Mouse (Mus musculus): ENCODE data around the gene Blm.
"Not testable (repeated sequence)": the region's sequence is repeated elsewhere in the genome, so short reads cannot be mapped to it uniquely, and the experiment has no call there.

Blm gene

GRCm38 (mm10) chr7:80555146-80555545, 20.2 kb upstream of the Blm start:
- DNase-seq (ENCODE audit: low read depth, low spot score): peak; percentile 29
- no peaks in the 10 kb centered on the region for H3K36me3 ChIP-seq (ENCODE audit: control insufficient read depth, insufficient read depth, low read length, poor library complexity, severe bottlenecking)
- H3K27me3 ChIP-seq (ENCODE audit: control insufficient read depth, insufficient read depth, low read length, poor library complexity, severe bottlenecking): no peaks in the 10 kb centered on the region

DNA sequence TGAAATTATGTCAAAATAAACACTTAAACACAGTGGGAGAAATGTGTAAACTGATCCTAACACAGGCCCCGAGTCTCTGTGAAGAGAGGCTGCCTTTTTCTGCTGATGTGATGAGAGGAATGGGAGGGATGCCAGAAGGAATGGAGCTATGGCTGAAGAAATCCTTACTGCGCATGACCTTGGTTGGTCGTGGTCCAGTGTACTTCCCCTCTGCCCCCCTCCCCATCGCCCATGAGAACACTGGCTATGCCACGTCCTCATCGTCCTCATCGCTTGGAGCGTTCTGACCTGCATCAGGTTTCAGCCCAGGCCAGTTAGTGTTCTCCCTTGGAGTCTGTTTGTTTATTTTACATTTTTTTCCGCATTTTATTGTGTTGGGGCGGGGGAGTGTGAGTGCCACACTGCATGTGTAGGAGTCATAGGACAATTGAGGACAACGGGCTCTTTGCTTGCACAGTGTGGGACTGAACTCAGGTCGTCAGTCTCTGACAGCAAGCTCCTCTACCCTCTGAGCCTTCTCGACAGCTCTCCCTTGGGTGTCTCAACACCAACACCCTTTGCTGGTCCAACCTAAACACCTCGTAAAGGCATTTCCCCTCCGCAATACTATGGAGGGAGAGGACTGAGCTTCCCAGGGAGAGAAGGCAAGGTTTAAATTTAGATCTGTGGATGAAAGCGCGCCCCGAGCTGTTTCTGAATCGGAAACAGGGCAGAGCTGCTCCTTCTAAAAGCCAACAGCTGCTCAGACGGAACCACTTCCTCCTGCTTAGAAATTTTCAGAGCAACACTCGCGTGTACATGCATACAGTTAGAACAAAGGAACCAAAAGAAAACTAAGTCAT, 19.5 kb upstream of the Blm start:
- Histone ChIP-seq H3K36me3 (ENCODE audit: control insufficient read depth, insufficient read depth, low read length, poor library complexity, severe bottlenecking) (no peaks in the 10 kb centered on the region), H3K27me3 (ENCODE audit: control insufficient read depth, insufficient read depth, low read length, poor library complexity, severe bottlenecking) (no peaks in the 10 kb centered on the region)
- DNase-seq (ENCODE audit: low read depth, low spot score): peak; percentile 59

GRCm38 (mm10) chr7:80548513-80549260, 13.8 kb upstream of the Blm start:
- Histone ChIP-seq H3K36me3 (ENCODE audit: control insufficient read depth, insufficient read depth, low read length, poor library complexity, severe bottlenecking) (no peaks in the 10 kb centered on the region), H3K27me3 (ENCODE audit: control insufficient read depth, insufficient read depth, low read length, poor library complexity, severe bottlenecking) (no peaks in the 10 kb centered on the region)
- DNase-seq (ENCODE audit: low read depth, low spot score): no peak

GRCm38 (mm10) chr7:80542139-80542831, 7.4 kb upstream of the Blm start:
- Histone ChIP-seq H3K36me3 (ENCODE audit: control insufficient read depth, insufficient read depth, low read length, poor library complexity, severe bottlenecking) (no peaks in the 10 kb centered on the region), H3K27me3 (ENCODE audit: control insufficient read depth, insufficient read depth, low read length, poor library complexity, severe bottlenecking) (no peaks in the 10 kb centered on the region)
- DNase-seq (ENCODE audit: low read depth, low spot score): no peak

GRCm38 (mm10) chr7:80539581-80539980, 4.7 kb upstream of the Blm start:
- Histone ChIP-seq H3K36me3 (ENCODE audit: control insufficient read depth, insufficient read depth, low read length, poor library complexity, severe bottlenecking) (no peaks in the 10 kb centered on the region), H3K27me3 (ENCODE audit: control insufficient read depth, insufficient read depth, low read length, poor library complexity, severe bottlenecking) (no peaks in the 10 kb centered on the region)
- no peak for DNase-seq (ENCODE audit: low read depth, low spot score)

- no peaks in the 10 kb centered on the region for H3K27me3 ChIP-seq (ENCODE audit: control insufficient read depth, insufficient read depth, low read length, poor library complexity, severe bottlenecking)
- no peaks in the 10 kb centered on the region for H3K36me3 ChIP-seq (ENCODE audit: control insufficient read depth, insufficient read depth, low read length, poor library complexity, severe bottlenecking)
- DNase-seq (ENCODE audit: low read depth, low spot score): peak; percentile 75
Observed at GRCm38 (mm10) chr7:80534291-80535008, 469 bp downstream of the Blm start.

- Histone ChIP-seq H3K36me3 (ENCODE audit: control insufficient read depth, insufficient read depth, low read length, poor library complexity, severe bottlenecking) (no peaks in the 10 kb centered on the region), H3K27me3 (ENCODE audit: control insufficient read depth, insufficient read depth, low read length, poor library complexity, severe bottlenecking) (no peaks in the 10 kb centered on the region)
- no peak for DNase-seq (ENCODE audit: low read depth, low spot score)
Observed at GRCm38 (mm10) chr7:80531087-80531486, 3.8 kb downstream of the Blm start.

GRCm38 (mm10) chr7:80530646-80531045, 4.3 kb downstream of the Blm start:
- Histone ChIP-seq H3K36me3 (ENCODE audit: control insufficient read depth, insufficient read depth, low read length, poor library complexity, severe bottlenecking) (no peaks in the 10 kb centered on the region), H3K27me3 (ENCODE audit: control insufficient read depth, insufficient read depth, low read length, poor library complexity, severe bottlenecking) (no peaks in the 10 kb centered on the region)
- no peak for DNase-seq (ENCODE audit: low read depth, low spot score)

DNA sequence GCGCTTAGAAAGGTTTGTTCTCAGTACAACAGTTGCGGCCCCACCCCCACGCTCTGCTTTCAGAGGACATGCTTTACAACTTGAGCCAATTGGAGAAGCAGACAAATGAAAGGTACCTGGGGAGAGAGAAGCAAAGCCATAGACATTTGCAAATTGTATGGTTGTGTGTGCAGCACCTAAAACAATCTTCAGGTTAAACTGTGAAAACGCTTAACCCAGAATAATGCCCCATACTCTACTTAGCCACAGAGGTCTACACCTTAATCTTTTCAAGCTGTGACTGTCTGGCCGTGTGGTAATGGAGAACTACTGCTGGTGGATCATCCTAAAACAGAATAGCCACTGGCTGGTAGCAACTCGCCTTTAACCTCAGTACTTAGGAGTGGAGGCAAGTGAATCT, 8.2 kb downstream of the Blm start:
- no peaks in the 10 kb centered on the region for H3K27me3 ChIP-seq (ENCODE audit: control insufficient read depth, insufficient read depth, low read length, poor library complexity, severe bottlenecking)
- no peaks in the 10 kb centered on the region for H3K36me3 ChIP-seq (ENCODE audit: control insufficient read depth, insufficient read depth, low read length, poor library complexity, severe bottlenecking)
- no peak for DNase-seq (ENCODE audit: low read depth, low spot score)

DNA sequence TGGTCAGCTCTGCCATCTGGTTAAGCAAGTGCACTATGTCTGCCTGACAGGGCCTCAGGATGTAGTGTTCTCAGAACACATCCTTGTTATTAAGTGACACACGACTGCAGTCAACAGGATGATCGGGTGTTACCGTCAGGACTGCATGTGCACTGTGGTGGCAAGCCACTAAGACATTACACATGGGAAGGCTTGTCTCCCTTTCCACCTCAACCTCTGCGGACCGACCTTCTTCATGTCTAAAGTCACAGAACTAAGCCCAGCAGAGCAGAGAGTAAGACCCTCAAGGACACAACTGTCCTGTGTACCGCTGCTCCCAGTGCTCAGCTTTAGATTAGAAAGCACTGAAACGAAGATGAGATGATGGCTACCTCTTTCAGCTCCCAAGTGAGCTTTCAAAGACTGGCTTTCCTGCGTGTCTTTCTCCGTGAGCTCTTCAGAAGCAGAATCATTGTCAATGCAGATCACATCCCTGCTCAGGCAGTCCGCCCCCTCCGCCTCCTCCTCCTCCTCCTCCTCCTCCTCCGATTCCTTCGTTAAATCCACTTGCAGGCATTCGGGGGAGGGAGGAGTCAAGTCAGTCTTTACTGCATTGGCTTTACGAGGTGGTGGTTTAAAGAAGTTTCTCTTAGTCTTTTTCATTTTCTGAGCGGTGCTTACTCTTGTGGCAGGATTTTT, 22.4 kb downstream of the Blm start:
- no peak for DNase-seq (ENCODE audit: low read depth, low spot score)
- no peaks in the 10 kb centered on the region for H3K36me3 ChIP-seq (ENCODE audit: control insufficient read depth, insufficient read depth, low read length, poor library complexity, severe bottlenecking)
- no peaks in the 10 kb centered on the region for H3K27me3 ChIP-seq (ENCODE audit: control insufficient read depth, insufficient read depth, low read length, poor library complexity, severe bottlenecking)

DNA sequence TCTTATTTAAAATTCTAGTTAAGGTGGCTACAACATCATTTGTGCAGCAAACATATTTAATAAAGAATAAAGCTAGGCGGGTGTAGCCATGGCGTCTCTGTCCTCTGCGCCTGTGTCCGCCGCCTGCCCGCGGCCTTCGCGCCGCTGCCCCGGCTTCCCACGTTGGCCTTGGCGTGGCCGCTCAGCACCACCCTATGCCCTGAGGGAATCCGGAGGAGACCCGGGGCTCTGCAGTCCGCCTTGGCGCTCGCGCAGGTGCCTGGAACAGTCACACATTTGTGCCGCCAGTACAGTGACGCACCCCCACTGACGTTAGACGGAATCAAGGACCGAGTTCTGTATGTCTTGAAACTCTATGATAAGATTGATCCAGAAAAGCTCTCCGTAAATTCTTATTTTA, 27.2 kb downstream of the Blm start:
- DNase-seq (ENCODE audit: low read depth, low spot score); H3K27me3 ChIP-seq (ENCODE audit: control insufficient read depth, insufficient read depth, low read length, poor library complexity, severe bottlenecking); H3K36me3 ChIP-seq (ENCODE audit: control insufficient read depth, insufficient read depth, low read length, poor library complexity, severe bottlenecking): not testable (repeated sequence)

DNA sequence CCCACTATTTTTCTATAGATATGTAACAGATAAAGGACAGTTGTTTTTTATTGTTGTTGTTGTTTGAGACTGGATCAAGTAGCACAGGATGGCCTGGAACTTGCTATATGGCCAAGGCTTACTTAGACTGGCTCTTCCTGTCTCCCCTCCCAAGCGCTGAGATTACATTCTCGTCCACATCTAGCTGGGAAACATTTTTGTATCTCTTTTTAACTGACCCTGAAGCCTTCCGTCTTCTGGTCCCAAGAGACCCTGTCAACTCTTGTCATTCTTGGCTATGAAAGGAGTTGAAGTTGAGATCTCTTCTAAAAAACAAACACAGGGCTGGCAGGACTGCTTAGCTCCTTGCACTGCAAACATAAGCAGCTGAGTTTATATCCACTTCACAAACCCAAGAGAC, 28.9 kb downstream of the Blm start:
- Histone ChIP-seq H3K36me3 (ENCODE audit: control insufficient read depth, insufficient read depth, low read length, poor library complexity, severe bottlenecking) (peaks cover 4% of the 10 kb centered on the region), H3K27me3 (ENCODE audit: control insufficient read depth, insufficient read depth, low read length, poor library complexity, severe bottlenecking) (no peaks in the 10 kb centered on the region)
- DNase-seq (ENCODE audit: low read depth, low spot score): no peak

DNA sequence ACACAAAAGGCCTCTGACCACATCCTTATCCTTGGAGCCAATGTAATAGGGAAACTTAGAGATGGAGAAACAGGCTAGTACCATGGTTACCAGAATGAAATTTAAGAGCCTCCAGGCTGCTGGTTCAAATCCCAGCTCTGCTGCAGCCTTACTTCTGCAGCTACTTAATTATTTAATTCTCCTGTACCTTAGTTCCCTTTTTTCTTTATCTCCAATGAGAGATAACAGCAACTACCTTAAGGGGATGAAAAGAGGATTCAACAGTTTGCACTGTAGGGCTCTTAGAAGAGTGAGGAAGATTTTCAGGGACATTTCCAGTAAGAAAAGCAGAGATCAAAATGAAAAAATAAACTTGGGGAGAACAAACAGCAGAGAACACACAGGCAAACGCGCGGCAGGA, 30.0 kb downstream of the Blm start:
- DNase-seq (ENCODE audit: low read depth, low spot score): no peak
- Histone ChIP-seq H3K36me3 (ENCODE audit: control insufficient read depth, insufficient read depth, low read length, poor library complexity, severe bottlenecking) (peaks cover 4% of the 10 kb centered on the region), H3K27me3 (ENCODE audit: control insufficient read depth, insufficient read depth, low read length, poor library complexity, severe bottlenecking) (no peaks in the 10 kb centered on the region)

DNA sequence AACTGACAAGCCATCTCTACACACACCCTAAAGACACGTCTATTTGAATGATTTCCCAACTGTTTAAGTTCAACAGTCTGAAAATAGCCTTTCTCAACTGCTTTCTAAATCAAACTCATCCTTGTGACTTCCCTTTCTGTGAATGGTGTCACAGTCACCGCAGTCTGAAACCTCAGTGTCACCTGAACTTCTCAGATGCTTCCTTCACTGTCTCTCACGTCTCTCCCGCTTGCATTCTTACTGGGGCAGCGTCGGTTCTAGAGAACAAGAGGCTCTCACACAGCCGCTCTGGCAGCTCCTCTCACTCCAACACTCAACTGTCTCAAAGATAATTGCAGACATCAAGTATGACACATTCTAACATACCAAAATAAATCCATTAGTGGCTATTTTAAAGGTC, 33.9 kb downstream of the Blm start:
- Histone ChIP-seq H3K27me3 (ENCODE audit: control insufficient read depth, insufficient read depth, low read length, poor library complexity, severe bottlenecking) (no peaks in the 10 kb centered on the region), H3K36me3 (ENCODE audit: control insufficient read depth, insufficient read depth, low read length, poor library complexity, severe bottlenecking) (peaks cover 4% of the 10 kb centered on the region)
- DNase-seq (ENCODE audit: low read depth, low spot score): peak; percentile 34
